33 mouse cellular contexts compared by ENCODE assay signal in the genomic region with DNA sequence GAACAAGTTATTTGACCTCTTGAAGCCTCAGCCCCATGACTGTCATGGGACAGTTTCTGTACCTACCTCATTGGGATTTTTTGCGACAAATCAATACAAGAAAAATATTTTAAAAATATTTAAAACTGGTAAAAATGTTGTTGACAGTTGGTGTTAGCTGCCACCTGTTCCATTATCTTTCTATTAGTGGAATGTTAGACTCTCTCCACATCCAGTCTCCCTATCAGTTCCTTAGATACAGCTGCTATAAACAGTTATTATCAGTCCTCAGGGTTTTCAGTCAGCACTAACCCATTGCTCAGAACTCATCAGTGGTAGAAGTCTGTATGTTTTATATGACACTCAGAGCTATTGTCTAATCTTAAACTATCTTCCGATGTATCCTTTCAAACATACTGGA.
"Had no signal": no experiment of that assay in that cellular context is flagged by ENCODE, and none has a peak within 500 bp of the region (broad histone marks: within the 10 kb centered on the region; RNA-seq: fewer than 3 reads in every experiment).

No protein-coding gene starts in this region.

- ATAC-seq: hindbrain, embryonic 16.5 days; hindbrain, postnatal 0 days; inflammation-experienced regulatory T-cells, adult 6 months; intestine, embryonic 15.5 days; intestine, embryonic 16.5 days; intestine, postnatal 0 days had no signal

- H3K36me3 ChIP-seq: heart, embryonic 10.5 days; heart, embryonic 12.5 days; heart, embryonic 15.5 days; hindbrain, embryonic 10.5 days; hindbrain, embryonic 12.5 days; hindbrain, embryonic 13.5 days; intestine, embryonic 15.5 days had no signal

- H3K27ac ChIP-seq: heart, embryonic 10.5 days; heart, embryonic 13.5 days; heart, embryonic 15.5 days; hindbrain, embryonic 10.5 days; hindbrain, embryonic 12.5 days; hindbrain, embryonic 13.5 days; hindbrain, embryonic 14.5 days; hindbrain, embryonic 15.5 days; hindbrain, postnatal 0 days; intestine, embryonic 15.5 days; kidney, embryonic 15.5 days; kidney, postnatal 0 days; left cerebral cortex, adult 2 months had no signal

- H3K27me3 ChIP-seq: heart, embryonic 12.5 days; heart, embryonic 13.5 days; heart, embryonic 15.5 days; hindbrain, embryonic 12.5 days; hindbrain, embryonic 13.5 days; hindbrain, embryonic 15.5 days; intestine, embryonic 15.5 days; kidney, embryonic 15.5 days had no signal

- H3K9me3 ChIP-seq: heart, embryonic 10.5 days; heart, embryonic 12.5 days; heart, embryonic 13.5 days; heart, embryonic 15.5 days; hindbrain, embryonic 10.5 days; hindbrain, embryonic 12.5 days; hindbrain, embryonic 13.5 days; hindbrain, embryonic 15.5 days; intestine, embryonic 15.5 days; kidney, embryonic 15.5 days had no signal

- H3K4me1 ChIP-seq: intestine, embryonic 15.5 days; kidney, embryonic 15.5 days had no signal

- H3K9ac ChIP-seq: heart, embryonic 12.5 days; heart, embryonic 13.5 days; heart, embryonic 15.5 days; hindbrain, embryonic 12.5 days; hindbrain, embryonic 13.5 days; hindbrain, embryonic 14.5 days; hindbrain, embryonic 15.5 days; intestine, embryonic 15.5 days; kidney, embryonic 15.5 days had no signal

- DNase-seq: heart, postnatal 10 days; heart, postnatal 14 days; heart, postnatal 36 days; heart, postnatal 4 days; kidney, adult 11 months; kidney, adult 18-20 months; kidney, adult 2 months; kidney, adult 8-10 months; kidney, adult 9 months; kidney, postnatal 10 days; kidney, postnatal 14 days; kidney, postnatal 25 days; kidney, postnatal 36 days; kidney, postnatal 4 days; layer of hippocampus, postnatal 36 days had no signal

- H3K4me3 ChIP-seq: heart, embryonic 10.5 days; heart, embryonic 12.5 days; heart, embryonic 13.5 days; heart, embryonic 15.5 days; hindbrain, embryonic 10.5 days; hindbrain, embryonic 12.5 days; hindbrain, embryonic 13.5 days; hindbrain, embryonic 15.5 days; intestine, embryonic 15.5 days; kidney, embryonic 15.5 days; left cerebral cortex, adult 2 months had no signal
